Mouse (Mus musculus): ENCODE results near the gene Matn4.

DNA sequence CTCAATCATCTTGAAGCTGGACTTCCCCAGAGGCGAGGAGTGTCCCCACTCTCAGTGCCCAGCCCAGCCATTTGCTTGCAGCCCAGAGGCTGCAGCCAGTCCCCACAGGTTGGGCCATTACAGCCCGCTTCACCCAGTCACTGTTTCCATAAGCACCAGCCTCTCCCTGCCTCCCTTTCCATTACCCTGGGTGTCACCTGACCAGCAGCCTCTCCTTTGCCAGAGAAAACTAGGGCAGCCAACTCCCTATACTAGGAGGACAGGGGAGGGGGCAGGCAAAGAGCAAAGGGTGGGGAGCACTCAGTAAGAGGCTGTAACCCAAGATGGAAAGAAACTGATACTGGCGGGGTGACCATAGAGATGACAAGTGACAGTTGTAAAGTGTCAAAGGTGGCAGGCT is 32.0 kb upstream of the Matn4 start:
- TF ChIP-seq CTCF (IDR thresholded peaks at IDR 0.05; ENCODE audit: borderline replicate concordance, insufficient read depth, low read length) (no peak), POLR2A (IDR thresholded peaks at IDR 0.05; ENCODE audit: low read depth, low read length) (no peak)
